Mouse (Mus musculus): ENCODE measurements around the gene Rin3. TPM values are rescaled to one million over a fixed set of nuclear protein-coding genes. Genes with fewer than 3 reads are reported as not detected.

Rin3 gene
- total RNA-seq, 2 experiments from 2014 or later, result 3.2 to 4.5 TPM

GRCm38 (mm10) chr12:102295662-102296061, 12.8 kb downstream of the Rin3 start:
- intact Hi-C loops (cut with DNase I), result no loop called here
- DNase-seq (ENCODE audit: low spot score in 2 of 2), result no peak

- intact Hi-C loops (cut with DNase I), result no loop called here
- no peak for DNase-seq (ENCODE audit: low spot score in 2 of 2)
Measured at GRCm38 (mm10) chr12:102296361-102296760, 13.5 kb downstream of the Rin3 start.

DNA sequence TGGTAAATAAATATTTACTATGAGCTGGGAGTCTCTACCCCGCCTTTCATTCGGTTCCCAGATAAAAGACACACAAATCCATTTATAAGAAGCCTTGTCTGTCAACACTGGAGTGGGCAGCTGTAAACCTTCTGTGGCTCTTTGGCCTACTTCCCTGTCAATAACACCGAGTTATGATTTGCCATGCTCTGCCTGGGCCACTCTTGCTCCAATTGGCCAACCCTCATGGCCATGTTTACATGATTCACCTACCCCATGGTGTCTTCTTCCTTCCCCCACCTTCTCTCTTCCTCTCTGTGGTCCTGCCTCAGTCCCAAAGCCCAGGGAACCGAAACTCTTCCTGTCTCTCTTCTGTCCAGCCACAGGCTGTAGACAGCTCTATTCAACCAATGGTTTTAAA, 14.1 kb downstream of the Rin3 start:
- no peak for DNase-seq (ENCODE audit: low spot score in 2 of 2)
- intact Hi-C loops (cut with DNase I), result no loop called here

GRCm38 (mm10) chr12:102299209-102299608, 16.4 kb downstream of the Rin3 start:
- no peak for DNase-seq (ENCODE audit: low spot score in 2 of 2)
- intact Hi-C loops (cut with DNase I), result no loop called here

- intact Hi-C loops (cut with DNase I), result no loop called here
- DNase-seq (ENCODE audit: low spot score in 2 of 2), result no peak
Measured at GRCm38 (mm10) chr12:102301585-102301984, 18.7 kb downstream of the Rin3 start.

- peak in 1 of 2 experiments; percentile 51 for DNase-seq (ENCODE audit: low spot score in 2 of 2)
Measured at GRCm38 (mm10) chr12:102302322-102302721, 19.5 kb downstream of the Rin3 start.

GRCm38 (mm10) chr12:102302831-102303351, 20.0 kb downstream of the Rin3 start:
- DNase-seq (ENCODE audit: low spot score in 2 of 2), result no peak
- intact Hi-C loops (cut with DNase I), result no loop called here

More at GRCm38 (mm10) chr12:102302322-102302721, 19.5 kb downstream of the Rin3 start:
- intact Hi-C loops (cut with DNase I), result no loop called here

GRCm38 (mm10) chr12:102303867-102304266, 21.0 kb downstream of the Rin3 start:
- intact Hi-C loops (cut with DNase I), result no loop called here
- peak in 1 of 2 experiments; percentile 42 for DNase-seq (ENCODE audit: low spot score in 2 of 2)

DNA sequence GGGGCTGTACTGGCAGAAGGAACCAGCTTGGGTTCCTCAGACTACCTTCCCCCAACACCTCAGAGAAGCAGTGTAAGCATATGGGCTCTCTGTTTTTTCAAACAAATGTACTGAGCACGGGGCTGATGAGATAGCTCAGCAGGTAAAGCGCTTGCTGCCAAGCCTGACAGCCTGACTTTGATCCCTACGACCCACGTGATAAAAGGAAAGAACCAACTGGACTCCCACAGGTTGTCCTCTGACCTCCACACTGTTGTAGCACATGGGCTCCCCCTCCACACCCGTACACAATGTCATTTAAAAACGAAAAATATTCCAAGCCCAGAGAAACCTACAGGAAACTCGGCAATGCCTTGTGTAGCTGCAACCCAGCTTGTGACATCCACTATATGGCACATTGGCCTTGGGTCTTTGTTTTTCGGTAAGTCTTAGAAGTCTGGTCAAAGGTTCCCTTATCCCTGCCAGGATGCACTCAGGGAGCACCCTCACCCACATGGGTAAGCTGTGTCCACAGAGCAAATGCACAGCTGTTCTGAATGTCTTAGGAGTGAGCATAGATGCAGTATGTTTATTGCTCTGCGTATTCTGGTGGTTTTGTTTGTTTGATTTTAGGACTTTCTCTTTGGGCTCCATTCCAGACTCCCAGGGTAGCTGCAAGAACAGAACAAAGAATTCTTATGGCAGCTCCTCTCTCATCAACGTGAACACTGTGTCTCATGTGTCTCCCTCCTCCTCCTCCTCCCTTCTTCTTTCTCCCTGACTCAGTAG, 22.4 kb downstream of the Rin3 start:
- DNase-seq (ENCODE audit: low spot score in 2 of 2), result no peak
- intact Hi-C loops (cut with DNase I), result no loop called here

DNA sequence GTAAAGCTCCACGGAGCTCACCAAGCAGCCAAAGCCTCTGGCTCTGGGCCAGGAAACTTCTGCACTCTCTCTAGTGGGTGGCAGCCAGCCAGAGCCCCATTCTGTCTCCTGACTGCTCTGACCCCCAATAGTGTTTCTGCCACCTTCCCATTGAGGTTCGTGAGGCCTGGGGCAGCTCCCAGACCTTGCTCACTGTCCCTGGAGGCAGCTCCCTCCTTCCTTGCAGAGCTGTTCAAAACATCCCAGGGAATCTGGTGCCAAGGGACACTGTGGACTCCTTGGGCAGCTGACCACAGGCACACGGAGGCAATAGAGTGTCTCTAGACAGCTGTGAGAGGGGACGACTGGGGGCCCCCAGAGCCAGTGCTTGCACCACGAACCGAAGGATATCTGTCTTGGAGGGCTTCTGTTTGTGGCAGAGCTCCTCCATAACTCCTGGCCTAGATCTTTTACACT, 25.2 kb downstream of the Rin3 start:
- DNase-seq (ENCODE audit: low spot score in 2 of 2), result peak; percentile 50 to 65
- intact Hi-C loops (cut with DNase I), result no loop called here

- DNase-seq (ENCODE audit: low spot score in 2 of 2), result peak; percentile 69 to 83
- intact Hi-C loops (cut with DNase I), result no loop called here
Measured at GRCm38 (mm10) chr12:102308457-102309011, 25.7 kb downstream of the Rin3 start.

DNA sequence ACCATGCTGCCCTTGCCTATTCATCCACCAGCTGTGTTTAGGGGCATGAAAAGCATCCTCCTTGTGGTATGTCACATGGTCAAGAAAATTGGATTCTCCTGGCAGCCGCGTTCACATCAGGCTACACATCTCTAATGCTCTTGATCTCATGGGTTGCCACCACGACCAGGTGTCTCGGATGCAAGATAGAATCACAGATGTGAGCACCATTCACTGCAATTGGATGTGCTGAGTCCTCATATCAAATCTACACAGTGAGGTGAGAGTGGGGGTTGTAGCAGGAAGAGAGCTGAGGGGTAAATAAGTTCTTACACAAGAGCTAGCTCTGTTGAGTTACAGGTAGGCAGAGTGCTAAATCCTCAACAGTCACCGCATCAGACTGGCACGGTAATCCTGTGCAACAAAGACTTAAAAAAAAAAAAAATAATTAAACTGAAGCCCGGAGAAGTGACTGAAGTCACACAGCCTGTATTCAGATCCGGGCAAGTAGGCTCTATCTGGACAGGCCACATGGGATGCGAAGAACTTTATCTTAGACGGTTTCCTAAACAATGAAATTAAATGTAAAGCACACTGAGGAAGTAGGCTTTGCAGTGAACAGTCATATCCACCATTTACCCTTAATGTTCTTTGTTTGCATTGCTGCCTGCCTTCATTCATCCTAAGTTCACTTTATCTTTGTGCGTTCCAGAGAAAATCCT, 26.4 kb downstream of the Rin3 start:
- intact Hi-C loops (cut with DNase I), result no loop called here
- no peak for DNase-seq (ENCODE audit: low spot score in 2 of 2)

- intact Hi-C loops (cut with DNase I), result no loop called here
- DNase-seq (ENCODE audit: low spot score in 2 of 2), result no peak
Measured at GRCm38 (mm10) chr12:102309800-102310195, 26.9 kb downstream of the Rin3 start.

DNA sequence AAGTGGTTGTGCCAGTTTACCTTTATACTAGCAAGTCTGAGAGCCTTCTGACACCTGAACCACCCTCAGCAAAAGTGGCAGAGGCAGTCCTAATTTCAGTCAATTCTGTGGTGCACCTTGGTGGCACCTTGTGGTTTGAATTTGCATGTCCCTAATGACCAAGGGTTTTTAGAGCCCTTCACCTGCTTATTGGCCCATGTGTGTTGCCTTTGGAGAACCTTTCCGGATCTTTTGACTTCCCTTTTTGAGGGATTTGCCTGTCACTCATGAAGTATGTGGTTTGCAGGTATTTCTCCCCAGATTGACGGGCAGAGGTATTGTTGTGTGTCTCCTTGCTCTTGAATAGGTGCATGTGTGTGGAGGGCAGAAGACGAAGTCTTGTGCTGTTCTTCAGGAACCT, 27.4 kb downstream of the Rin3 start:
- intact Hi-C loops (cut with DNase I), result no loop called here
- DNase-seq (ENCODE audit: low spot score in 2 of 2), result no peak

DNA sequence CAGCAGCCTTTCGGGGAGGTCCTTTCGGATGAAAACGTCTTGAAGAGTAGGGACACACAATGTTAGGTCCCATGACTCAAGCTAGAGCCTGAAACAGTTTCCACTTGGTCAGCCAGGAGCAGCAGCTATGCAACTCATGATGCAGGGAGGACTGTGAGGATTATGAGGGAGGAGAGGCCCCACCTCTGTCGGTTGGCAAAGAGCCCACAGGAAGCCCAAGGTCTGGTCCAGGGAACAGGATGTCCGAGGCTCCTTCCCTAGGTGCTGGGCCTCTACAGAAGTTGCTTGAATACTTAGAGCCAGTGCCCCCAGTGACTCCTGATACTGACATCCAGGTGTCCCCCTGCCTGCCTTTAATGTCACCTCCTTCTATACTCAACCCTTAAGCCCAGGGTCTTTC, 28.6 kb downstream of the Rin3 start:
- DNase-seq (ENCODE audit: low spot score in 2 of 2), result no peak
- intact Hi-C loops (cut with DNase I), result no loop called here

DNA sequence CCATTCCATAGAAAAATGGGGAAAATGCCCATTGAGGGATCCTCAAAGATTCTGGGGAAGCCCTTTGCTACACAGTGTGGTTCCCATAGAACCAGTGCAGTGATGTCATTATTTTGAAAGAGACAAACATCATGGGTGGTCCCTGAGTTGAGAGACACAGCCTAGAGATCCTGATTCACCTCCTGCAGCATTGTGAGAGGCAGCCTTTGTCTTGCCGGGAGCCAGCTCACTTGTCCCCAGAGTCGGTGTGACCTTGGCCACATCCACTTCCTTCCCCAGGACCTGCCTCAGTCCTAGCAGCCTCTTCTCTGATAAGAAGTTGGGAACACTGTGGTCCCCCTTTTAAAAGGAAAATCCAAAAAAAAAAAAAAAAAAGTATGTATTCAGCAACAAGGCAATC, 36.3 kb downstream of the Rin3 start:
- intact Hi-C loops (cut with DNase I), result no loop called here
- DNase-seq (ENCODE audit: low spot score in 2 of 2), result no peak

DNA sequence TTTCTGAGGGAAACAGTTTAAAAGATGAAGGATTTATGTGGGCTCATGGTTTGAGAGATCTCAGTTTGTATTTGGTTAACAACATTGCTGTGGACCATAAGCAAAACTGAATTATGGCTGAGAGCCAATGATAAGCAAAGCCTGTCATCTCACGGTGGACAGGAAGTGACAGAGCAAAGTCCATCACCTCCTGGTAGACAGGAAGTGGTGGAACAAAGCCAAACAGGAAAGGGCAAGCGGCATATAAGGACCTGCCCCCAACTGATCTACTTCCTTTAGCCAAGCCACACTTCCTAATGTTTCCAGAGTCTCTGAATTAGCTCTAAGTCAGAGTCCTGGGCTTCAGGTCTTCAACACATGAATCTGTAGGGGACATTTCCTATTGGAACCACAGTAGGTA, 37.1 kb downstream of the Rin3 start:
- intact Hi-C loops (cut with DNase I), result no loop called here

DNA sequence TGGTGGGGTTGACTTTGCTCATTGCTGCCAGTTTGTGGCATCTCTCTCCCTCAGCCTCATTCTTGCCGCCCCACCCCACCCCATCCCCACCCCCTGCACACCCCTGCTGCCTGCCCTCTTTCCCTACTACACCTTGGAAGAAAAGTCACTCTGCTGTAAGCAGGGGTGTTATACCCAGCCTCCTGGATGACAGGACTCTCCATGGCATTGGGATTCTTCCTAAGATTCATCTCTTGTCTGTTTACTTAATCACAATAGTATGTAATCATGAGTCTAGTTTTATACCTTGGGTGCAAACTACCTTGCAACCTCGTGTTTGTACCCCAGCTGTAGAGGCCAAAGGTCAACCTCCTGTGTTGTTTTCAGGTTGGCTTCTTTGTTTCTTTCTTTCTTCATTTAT, 37.5 kb downstream of the Rin3 start:
- intact Hi-C loops (cut with DNase I), result no loop called here
- DNase-seq (ENCODE audit: low spot score in 2 of 2), result no peak

More for the DNA sequence above, 37.1 kb downstream of the Rin3 start:
- no peak for DNase-seq (ENCODE audit: low spot score in 2 of 2)

- intact Hi-C loops (cut with DNase I), result no loop called here
- DNase-seq (ENCODE audit: low spot score in 2 of 2), result no peak
Measured at GRCm38 (mm10) chr12:102321064-102321728, 38.3 kb downstream of the Rin3 start.

GRCm38 (mm10) chr12:102321855-102322254, 39.0 kb downstream of the Rin3 start:
- intact Hi-C loops (cut with DNase I), result no loop called here
- no peak for DNase-seq (ENCODE audit: low spot score in 2 of 2)

Measured in left cerebral cortex, postnatal 14 days (tissue).